Mouse (Mus musculus) right cerebral cortex, postnatal 4 days (tissue): ENCODE measurements around the gene Syf2.
A peak's percentile ranks its signal among the peaks of the same experiment; 100 is the strongest.
"Not testable (repeated sequence)": the region's sequence is repeated elsewhere in the genome, so short reads cannot be mapped to it uniquely, and the experiment has no call there.

ENCODE experiments used
- DNase-seq: peaks from one replicate; pipeline ENCODE4 v3.0.0-alpha.2; 2022

Gene Syf2

GRCm38 (mm10) chr4:134930684-134931481 is at the start of gene Syf2:
Gene Syf2 (plus strand): TSS chr4:134930898.
- DNase-seq: peak; percentile 97

DNA sequence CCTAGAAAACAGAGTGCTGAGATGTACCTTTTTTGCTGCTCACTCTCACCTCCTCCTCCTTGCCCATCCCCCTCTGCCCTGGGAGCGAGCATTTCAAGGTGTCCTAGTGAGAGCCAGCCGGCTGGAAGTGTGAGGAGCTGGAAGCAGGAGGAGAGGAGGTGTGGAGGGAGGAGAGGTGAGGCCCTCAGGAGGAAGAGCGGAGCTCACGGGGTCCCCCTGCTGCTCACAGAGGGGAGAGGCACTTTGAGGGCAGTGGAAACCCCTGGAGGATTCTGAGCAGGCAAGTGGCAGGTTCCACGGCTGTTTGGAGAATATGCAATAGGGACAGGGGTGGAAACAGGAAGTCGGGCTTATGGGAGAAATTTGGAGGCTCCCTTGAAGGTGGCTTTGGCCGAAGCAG is 47.4 kb upstream of the Syf2 start:
- DNase-seq: no peak

DNA sequence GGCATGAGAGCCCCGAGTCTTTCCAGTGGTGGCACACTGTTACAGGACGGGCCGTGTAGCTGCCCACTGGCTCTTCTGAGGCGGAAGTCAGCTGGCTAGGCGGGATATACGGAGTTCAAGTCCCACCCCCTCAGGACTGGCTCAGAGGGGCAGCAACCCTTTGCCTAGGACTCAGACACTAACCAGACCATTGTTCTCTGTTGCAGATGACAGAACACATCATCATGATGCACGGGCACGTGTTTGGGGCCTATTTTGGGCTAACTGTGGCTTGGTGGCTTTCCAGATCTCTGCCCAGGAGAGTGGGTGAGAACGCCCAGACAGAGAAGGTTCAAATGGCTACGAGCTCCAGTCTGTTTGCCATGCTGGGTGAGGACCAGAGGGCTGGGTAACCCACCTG is 46.9 kb upstream of the Syf2 start:
- DNase-seq: no peak

GRCm38 (mm10) chr4:134884364-134884763 is 46.3 kb upstream of the Syf2 start:
- DNase-seq: no peak

DNA sequence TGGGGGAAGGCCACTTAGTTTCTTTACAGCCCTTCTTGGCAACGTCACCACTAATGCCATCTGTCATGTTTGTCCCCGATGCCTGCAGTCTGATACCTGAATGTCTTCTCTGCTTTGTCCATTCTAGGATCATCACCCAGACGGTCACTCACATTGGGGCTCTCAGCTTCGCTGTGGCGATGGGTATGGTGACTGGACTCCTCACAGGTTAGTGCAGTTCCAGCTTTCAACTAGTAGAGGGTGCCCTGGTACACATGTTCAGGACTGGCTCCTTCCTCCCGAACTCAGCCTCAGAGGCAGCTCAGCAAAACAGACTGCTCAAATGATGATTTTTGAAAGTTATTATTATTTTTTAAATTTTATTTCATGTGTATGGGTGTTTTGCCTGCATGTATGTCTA is 38.6 kb upstream of the Syf2 start:
- peak; percentile 46 for DNase-seq

DNA sequence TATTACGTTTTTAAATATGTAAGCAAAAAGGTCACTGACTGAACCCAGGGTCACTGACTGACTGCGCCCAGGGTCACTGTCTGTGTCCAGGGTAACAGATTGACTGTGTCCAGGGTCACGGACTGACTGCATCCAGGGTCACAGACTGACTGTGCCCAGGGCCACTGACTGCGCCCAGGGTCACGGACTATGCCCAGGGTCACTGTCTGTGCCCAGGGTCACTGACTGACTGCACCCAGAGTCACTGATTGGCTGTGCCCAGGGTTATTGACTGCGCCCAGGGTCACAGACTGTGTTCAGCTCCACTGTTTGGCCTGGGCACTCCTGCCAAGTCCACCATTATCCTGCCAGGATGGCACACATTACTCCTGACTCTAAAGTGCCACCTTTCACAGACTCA is 33.4 kb upstream of the Syf2 start:
- DNase-seq: no peak

GRCm38 (mm10) chr4:134901126-134901525 is 29.6 kb upstream of the Syf2 start:
- no peak for DNase-seq

DNA sequence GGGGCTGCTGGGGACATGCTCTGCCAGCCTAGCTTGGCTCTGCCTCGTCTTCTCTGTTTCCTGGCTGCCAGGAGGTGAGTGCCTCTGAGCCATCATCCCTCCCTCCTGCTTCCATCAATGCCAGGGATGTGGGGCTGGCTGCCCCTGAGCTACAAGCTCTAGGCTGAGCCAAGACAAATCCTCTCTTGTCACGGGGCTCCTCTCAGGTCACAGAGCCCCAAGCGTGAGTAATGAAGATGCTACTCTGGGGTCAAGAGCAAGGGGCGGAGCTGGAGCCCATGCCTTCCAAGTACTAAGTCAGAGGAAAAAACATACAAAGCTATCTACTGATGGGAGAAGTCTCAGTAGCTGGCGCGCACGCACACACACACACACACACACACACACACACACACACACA is 27.7 kb upstream of the Syf2 start:
- DNase-seq: no peak

DNA sequence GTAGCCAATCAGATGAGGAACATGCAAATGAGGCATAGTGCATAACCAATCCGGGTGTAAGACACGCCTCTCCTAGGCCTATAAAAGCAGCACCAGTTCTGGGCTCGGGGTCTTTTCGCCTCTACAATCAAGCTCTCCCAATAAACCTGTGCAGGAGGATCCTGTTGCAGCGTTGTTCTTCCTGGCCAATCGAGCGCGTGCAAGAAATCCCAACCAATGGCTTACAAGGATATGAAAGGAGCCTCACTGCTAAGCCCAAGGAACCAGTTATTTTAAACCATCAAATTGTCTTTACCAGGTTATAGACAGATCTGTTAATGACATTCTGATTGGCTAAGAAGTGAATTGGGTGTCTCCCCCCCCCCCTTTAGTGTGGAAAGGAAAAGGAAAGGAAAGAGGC is 19.3 kb upstream of the Syf2 start:
- DNase-seq: not testable (repeated sequence)

DNA sequence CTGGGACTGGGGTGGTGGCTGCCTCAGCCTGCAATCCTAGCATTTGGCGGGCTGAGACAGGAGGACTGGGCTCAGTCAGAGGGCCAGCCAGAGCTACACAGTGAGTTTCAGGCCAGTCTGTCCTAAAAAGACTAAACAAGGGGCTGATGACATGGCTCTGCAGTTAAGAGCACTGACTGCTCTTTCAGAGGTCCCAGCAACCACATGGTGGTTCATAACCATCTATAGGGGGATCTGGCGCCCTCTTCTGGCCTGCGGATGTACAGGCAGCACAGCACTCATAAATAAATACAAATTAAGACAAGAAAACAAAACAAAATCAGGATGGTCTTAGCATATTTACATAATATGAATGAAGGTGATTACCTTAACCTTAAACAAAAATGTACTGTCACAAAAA is 17.3 kb upstream of the Syf2 start:
- peak; percentile 84 for DNase-seq

DNA sequence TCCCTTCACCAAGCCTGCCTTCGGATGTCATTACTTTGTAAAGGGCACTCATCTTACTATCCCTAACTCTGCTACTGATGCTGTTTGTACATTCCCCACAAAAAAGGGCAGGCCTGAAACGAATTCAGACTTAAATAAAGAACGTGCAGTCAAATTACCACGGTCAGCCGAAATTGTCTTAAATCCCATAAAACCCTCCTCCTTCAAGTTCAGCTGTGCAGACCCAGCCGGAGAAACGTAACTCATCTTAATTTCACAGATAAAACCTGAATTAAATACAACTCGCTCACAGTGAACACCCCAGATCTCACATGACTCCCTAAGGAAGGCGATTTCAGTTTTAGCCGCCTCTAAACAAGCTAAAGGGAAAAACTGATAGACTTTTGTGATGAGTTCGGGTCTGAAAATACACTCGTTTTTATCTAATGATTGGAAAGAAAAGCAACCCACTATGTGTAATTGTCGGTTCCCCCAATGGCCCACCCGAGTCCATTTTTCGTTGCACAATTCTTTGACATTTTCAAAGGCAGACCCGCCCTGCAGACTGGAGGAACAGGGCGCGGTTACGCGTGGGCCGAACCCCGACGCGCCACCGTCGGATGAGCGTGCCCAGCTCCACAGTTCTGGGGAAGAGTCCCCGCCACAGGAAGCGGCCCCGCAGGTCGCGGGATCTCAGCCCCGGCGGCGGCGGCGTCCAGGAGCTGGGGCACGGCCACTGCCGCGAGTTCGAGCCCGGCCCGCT is 16.4 kb upstream of the Syf2 start:
- DNase-seq: no peak

DNA sequence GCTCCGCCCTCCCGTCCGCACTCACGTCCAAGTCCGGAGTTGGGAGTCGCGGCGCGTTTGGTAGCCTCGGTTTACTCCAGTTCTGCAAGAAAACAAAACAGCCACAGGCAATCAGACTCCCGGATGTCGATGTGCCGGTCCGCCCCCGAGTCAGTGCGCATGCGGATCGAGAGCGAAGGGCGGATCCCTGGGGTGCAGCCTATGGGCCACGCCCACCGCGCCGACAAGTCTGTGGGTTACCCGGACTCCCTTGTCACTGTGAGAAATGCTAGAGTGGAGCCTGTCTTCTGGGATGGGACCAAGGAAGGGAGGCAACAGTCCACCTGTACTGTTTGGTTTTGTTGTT is 15.9 kb upstream of the Syf2 start, which contains the start of gene Tmem50a:
Gene Tmem50a, minus strand, starts transcription at position 161 of the 346 bp plus-strand sequence.
- DNase-seq: peak; percentile 92

DNA sequence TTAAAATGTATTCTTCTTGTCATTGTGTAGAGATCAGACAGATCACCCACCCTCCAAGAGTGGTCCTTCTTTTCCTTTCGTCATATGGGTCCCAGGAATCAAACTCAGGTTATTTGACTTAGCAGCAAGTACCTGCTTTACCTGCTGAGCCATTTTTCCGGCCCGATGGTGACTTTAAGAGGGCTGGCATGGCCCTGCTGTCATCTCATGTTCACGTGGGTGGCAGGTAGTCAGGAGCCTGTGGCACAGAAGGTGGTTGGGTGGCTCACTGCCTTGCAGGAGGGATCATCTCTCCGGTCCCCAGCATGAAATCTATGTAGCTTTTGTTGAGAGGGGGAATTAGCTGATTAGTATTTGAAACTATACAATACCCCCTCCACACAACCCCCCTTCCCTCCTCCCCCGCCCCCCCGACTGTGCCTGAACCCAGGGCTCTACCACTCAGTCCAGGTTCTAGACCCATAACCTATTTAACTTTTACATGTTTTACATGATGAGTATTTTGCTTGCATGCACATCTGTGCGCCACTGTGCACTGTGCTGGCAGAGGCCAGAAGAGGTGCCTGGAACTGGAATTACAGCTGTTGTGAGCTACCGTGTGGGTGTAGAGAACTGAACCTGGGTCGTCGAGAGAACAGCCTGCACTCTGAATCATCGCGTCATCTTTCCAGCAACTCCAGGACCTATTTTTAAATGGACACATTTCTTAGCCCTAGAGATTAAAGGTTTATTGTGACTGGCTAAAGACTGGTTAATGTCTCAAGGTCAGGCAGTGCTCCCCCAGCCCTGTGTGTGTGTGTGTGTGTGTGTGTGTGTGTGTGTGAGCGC is 15.3 kb upstream of the Syf2 start:
- DNase-seq: no peak

DNA sequence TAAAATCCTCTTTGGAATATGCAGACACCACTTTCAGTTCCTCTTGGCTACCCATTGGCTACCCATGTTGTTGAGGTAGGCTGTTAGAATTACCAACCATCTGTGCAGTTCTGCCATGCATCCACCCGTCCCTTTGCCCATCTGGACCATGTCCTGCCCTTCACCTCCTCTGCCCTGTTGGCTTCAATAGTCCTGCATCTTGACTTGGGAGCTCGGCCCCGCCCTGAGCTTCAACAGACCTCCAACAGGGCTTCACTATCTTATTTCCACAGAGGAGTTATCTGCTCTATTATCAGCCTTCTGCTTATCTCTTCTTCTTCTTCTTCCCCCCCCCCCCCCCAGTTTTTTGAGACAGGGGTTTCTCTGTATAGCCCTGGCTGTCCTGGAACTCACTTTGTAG is 13.5 kb upstream of the Syf2 start:
- no peak for DNase-seq

GRCm38 (mm10) chr4:134918381-134918780 is 12.3 kb upstream of the Syf2 start:
- peak; percentile 41 for DNase-seq

GRCm38 (mm10) chr4:134919733-134920540 is 10.8 kb upstream of the Syf2 start:
- DNase-seq: no peak

GRCm38 (mm10) chr4:134920631-134921030 is 10.1 kb upstream of the Syf2 start:
- DNase-seq: no peak

- DNase-seq: no peak
Measured at GRCm38 (mm10) chr4:134921703-134922102, 9.0 kb upstream of the Syf2 start.

DNA sequence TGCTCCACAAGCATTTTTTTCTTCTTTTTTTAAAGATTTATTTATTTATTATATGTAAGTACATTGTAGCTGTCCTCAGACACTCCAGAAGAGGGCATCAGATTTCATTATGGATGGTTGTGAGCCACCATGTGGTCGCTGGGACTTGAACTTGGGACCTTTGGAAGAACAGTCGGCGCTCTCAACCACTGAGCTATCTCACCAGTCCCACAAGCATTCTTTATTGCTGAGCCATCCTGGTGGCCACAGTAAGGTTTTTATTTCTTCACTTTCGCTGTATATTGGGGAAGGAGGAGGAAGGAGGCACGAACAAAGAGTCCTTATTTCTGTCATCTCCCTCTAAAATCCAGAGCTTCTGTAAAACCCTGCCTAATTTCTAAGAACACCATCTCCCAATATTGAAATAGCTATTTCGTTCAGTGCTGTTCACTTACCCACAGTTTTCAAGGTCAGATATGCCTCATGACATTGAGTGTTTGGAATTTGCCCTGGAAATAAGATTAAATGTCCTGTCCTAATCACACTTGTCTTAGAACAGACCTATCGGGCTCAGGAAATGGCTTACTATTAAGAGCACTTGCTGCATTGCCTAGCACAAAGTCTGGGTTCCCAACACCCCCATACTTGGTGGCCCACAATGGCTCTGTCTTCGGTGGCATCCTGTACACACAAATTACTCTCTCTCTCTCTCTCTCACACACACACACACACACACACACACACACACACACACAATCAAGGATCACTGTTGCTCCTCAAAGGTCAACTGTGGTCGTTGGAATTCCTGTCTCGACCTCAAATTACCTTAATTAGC is 8.4 kb upstream of the Syf2 start:
- DNase-seq: no peak

DNA sequence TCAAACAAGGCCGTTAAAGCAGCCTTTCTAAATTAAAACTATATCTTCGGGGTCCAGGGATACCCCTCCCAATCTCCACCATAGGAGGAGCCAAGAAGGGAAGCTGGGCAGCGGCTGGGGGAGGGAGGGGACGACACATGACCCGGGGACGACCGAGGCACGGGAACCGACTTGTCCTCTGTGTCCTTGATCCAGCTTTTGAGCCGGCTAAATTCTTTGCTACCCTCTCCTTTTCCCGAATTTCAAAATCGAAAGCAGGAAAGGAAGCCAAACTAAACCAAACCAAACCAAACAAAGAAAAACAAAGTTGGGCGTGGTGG is 7.8 kb upstream of the Syf2 start:
- DNase-seq: peak; percentile 66

GRCm38 (mm10) chr4:134923258-134924018 is 7.3 kb upstream of the Syf2 start, which contains the start of gene Rsrp1:
Gene Rsrp1 (plus strand): TSS chr4:134923592.
- peak; percentile 99 for DNase-seq
